Mouse (Mus musculus) heart, postnatal 36 days (tissue): Measurements from ENCODE around the gene Vps52. TPM values are rescaled to one million over a fixed set of nuclear protein-coding genes. Genes with fewer than 3 reads are reported as not detected.
A peak's percentile ranks its signal among the peaks of the same experiment; 100 is the strongest.

ENCODE experiments used
- DNase-seq, 2 experiments: peaks; one replicate each; pipeline ENCODE4 v3.0.0; 2021 to 2022
- intact Hi-C: fragments of 180-260 bp; cut with DNase I; formaldehyde crosslinking; loops from one replicate; pipeline ENCODE4 v1.15.1; 2025
- total RNA-seq, 2 experiments: library from RNA; stranded (reverse); gene quantifications; 2 replicates each; pipeline ENCODE4 v1.2.3; 2021

The Vps52 gene
- 10 to 100 TPM; 38.8 to 41.4 TPM for total RNA-seq

- intact Hi-C loops: loop anchor here (1.0 kb wide), 2 partner anchors 15 to 26 kb away; partner anchors contain the start of genes Pfdn6, Rgl2 and Wdr46
- DNase-seq: peak; percentile 96 to 98
Measured at GRCm38 (mm10) chr17:33955555-33956214, at the start of gene Vps52, which contains the start of gene Rps18. Vps52 (plus strand) TSS chr17:33955812. Rps18 (minus strand) TSS chr17:33956001.

GRCm38 (mm10) chr17:33908331-33909076 lies 47.1 kb upstream of the Vps52 start:
- intact Hi-C loops: no loop called here

GRCm38 (mm10) chr17:33909077-33909868 lies 46.3 kb upstream of the Vps52 start, which contains the start of gene Daxx:
Daxx (plus strand) TSS chr17:33909414.
- intact Hi-C loops: no loop called here
- peak; percentile 99 to 100 for DNase-seq

More at GRCm38 (mm10) chr17:33908331-33909076, 47.1 kb upstream of the Vps52 start:
- peak; percentile 34 to 41 for DNase-seq

- intact Hi-C loops: no loop called here
Measured at GRCm38 (mm10) chr17:33909869-33910250, 45.8 kb upstream of the Vps52 start.

GRCm38 (mm10) chr17:33910346-33911051 lies 45.1 kb upstream of the Vps52 start:
- intact Hi-C loops: no loop called here
- DNase-seq: no peak

More at GRCm38 (mm10) chr17:33909869-33910250, 45.8 kb upstream of the Vps52 start:
- peak; percentile 56 to 60 for DNase-seq

- no peak for DNase-seq
- intact Hi-C loops: no loop called here
Measured at GRCm38 (mm10) chr17:33911052-33911812, 44.4 kb upstream of the Vps52 start.

GRCm38 (mm10) chr17:33911813-33912414 lies 43.7 kb upstream of the Vps52 start:
- no peak for DNase-seq
- intact Hi-C loops: no loop called here

GRCm38 (mm10) chr17:33913264-33913663 lies 42.3 kb upstream of the Vps52 start:
- intact Hi-C loops: no loop called here
- no peak for DNase-seq

- no peak for DNase-seq
- intact Hi-C loops: no loop called here
Measured at GRCm38 (mm10) chr17:33913905-33914304, 41.7 kb upstream of the Vps52 start.

- no peak for DNase-seq
- intact Hi-C loops: no loop called here
Measured at GRCm38 (mm10) chr17:33914969-33915391, 40.6 kb upstream of the Vps52 start.

- intact Hi-C loops: no loop called here
Measured at GRCm38 (mm10) chr17:33915671-33916250, 39.9 kb upstream of the Vps52 start, which contains the start of the genes Tapbp and Zbtb22. Tapbp (plus strand) TSS chr17:33915899. Zbtb22 (plus strand) TSS chr17:33915904.

GRCm38 (mm10) chr17:33916294-33916693 lies 39.3 kb upstream of the Vps52 start:
- intact Hi-C loops: no loop called here
- DNase-seq: no peak

More at GRCm38 (mm10) chr17:33915671-33916250, 39.9 kb upstream of the Vps52 start, which contains the start of the genes Tapbp and Zbtb22:
- DNase-seq: peak; percentile 93 to 95

GRCm38 (mm10) chr17:33916847-33917655 lies 38.6 kb upstream of the Vps52 start:
- no peak for DNase-seq
- intact Hi-C loops: no loop called here

GRCm38 (mm10) chr17:33917656-33918292 lies 37.8 kb upstream of the Vps52 start:
- no peak for DNase-seq
- intact Hi-C loops: no loop called here

- intact Hi-C loops: no loop called here
- DNase-seq: peak; percentile 55 to 59
Measured at GRCm38 (mm10) chr17:33918293-33919203, 37.1 kb upstream of the Vps52 start.
